Mouse (Mus musculus): ENCODE data around the gene Dennd5b.

DNA sequence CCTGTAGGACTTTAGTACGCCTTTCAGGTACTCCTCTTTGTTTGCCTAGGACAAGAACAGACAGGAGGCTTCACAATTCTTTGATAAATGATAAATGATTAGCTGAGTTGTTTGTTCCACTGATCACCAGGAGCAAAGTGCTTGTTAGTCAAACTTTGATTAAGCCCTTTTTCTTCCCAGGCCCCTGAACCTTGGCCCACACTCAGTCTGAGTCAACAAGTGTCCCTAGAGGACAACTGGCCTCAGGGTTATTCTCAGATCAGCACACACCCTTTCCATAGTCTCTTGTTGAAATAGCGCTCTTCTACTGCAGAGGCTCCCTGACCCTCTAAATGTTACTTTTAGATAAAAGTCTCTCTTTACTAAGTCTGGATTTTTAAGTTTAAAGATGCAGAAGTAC, 17.5 kb upstream of the Dennd5b start:
- no peak for TF ChIP-seq CTCF (IDR thresholded peaks at IDR 0.05; ENCODE audit: low read depth, low read length)
- no peak for TF ChIP-seq GATA1 (IDR thresholded peaks at IDR 0.05; ENCODE audit: borderline replicate concordance, low read length)
- no peak for TF ChIP-seq GATA2 (IDR thresholded peaks at IDR 0.05; ENCODE audit: borderline replicate concordance, low read depth, low read length)
- TF ChIP-seq POLR2AphosphoS5 (IDR thresholded peaks at IDR 0.05; ENCODE audit: insufficient replicate concordance, low read depth, low read length) = no peak
- no peak for TF ChIP-seq TAL1 (conservative IDR thresholded peaks at IDR 0.05; ENCODE audit: low read depth, low read length)
